Mouse (Mus musculus): Measurements from ENCODE around the gene Klk1b26.
"Not testable (repeated sequence)": the region's sequence is repeated elsewhere in the genome, so short reads cannot be mapped to it uniquely, and the experiment has no call there.

GRCm38 (mm10) chr7:43975761-43976160, 36.2 kb upstream of the Klk1b26 start, which contains the start of gene Klk1b9:
- TF ChIP-seq POLR2A (IDR thresholded peaks at IDR 0.05; ENCODE audit: borderline replicate concordance, extremely low read depth, insufficient read depth, insufficient read length, poor library complexity, severe bottlenecking); CTCF (IDR thresholded peaks at IDR 0.05; ENCODE audit: borderline replicate concordance, extremely low read depth, insufficient read depth, insufficient read length): not testable (repeated sequence)

All from brain, embryonic 14.5 days (tissue).